Mouse (Mus musculus) heart, postnatal 0 days (tissue): ENCODE measurements around the gene Pik3r6. TPM values are rescaled to one million over a fixed set of nuclear protein-coding genes. Genes with fewer than 3 reads are reported as not detected.
A peak's percentile ranks its signal among the peaks of the same experiment; 100 is the strongest.

Source experiments
- ATAC-seq: fragments of 200-750 bp; cut with Nextera tagmentation; 2 replicates; pipeline ENCODE4 v1.8.0; 2017; ENCODE audit warnings: low read depth, moderate number of reproducible peaks, moderate library complexity; ENCODE audit not compliant: insufficient read depth
- DNase-seq: peaks from one replicate; pipeline ENCODE4 v3.0.0-alpha.2; 2016; ENCODE audit warnings: low spot score
- H3K27ac ChIP-seq: fragments of 300-500 bp; sonication (generic); 2 replicates; pipeline ENCODE4 v1.5.1; 2014; ENCODE audit warnings: low read depth, mild to moderate bottlenecking
- H3K27me3 ChIP-seq: fragments of 300-500 bp; sonication (generic); 2 replicates; pipeline ENCODE4 v1.6.1; 2014; ENCODE audit warnings: low read length, mixed read lengths; ENCODE audit not compliant: control insufficient read depth, insufficient read depth
- H3K36me3 ChIP-seq: fragments of 300-500 bp; sonication (generic); replicated peaks from 2 replicates; pipeline ENCODE4 v1.6.1; 2014; ENCODE audit warnings: low read length, mixed read lengths; ENCODE audit not compliant: control insufficient read depth, insufficient read depth
- H3K4me1 ChIP-seq: fragments of 300-500 bp; sonication (generic); 2 replicates; pipeline ENCODE4 v1.6.1; 2014; ENCODE audit warnings: antibody characterized with exemption; ENCODE audit not compliant: control insufficient read depth, insufficient read depth
- H3K4me2 ChIP-seq: fragments of 300-500 bp; sonication (generic); 2 replicates; pipeline ENCODE4 v1.6.1; 2014; ENCODE audit warnings: low read depth, mild to moderate bottlenecking, low read length, moderate library complexity
- H3K4me3 ChIP-seq: fragments of 300-500 bp; sonication (generic); 2 replicates; pipeline ENCODE4 v1.5.1; 2014; ENCODE audit warnings: low read depth, low read length
- H3K9ac ChIP-seq: fragments of 300-500 bp; sonication (generic); replicated peaks from 2 replicates; pipeline ENCODE4 v1.6.1; 2014; ENCODE audit warnings: low read depth, low read length, mixed read lengths
- H3K9me3 ChIP-seq: fragments of 300-500 bp; sonication (generic); replicated peaks from 2 replicates; pipeline ENCODE4 v1.6.1; 2016; ENCODE audit warnings: low read length; ENCODE audit not compliant: control insufficient read depth
- CTCF ChIP-seq: IDR thresholded peaks from 2 replicates; pipeline ENCODE4 v1.5.1; 2016; ENCODE audit warnings: antibody characterized with exemption, control low read depth, low read depth
- EP300 ChIP-seq: IDR thresholded peaks from 2 replicates; pipeline ENCODE4 v1.6.1; 2016; ENCODE audit warnings: antibody characterized with exemption, low read depth
- WGBS: fragments of 180-500 bp; shearing (Covaris S2); extraction: QIAGEN DNeasy Blood & Tissue Kit; methylation state at CpG from one replicate; pipeline ENCODE4 v1.1.7; 2014; 5-methylcytosine and 5-hydroxymethylcytosine counted together
- polyA plus RNA-seq: library from polyadenylated mRNA; unstranded; fragments of >200 nt; fragmentation: Nextera tagmentation; extraction: Ambion mirVana; gene quantifications from 2 replicates; pipeline ENCODE4 v1.2.1, GENCODE M21; 2015
- total RNA-seq: library from RNA; depleted of rRNA; stranded (reverse); fragments of >200 nt; gene quantifications from 2 replicates; pipeline ENCODE4 v1.2.3, GENCODE M21; 2014; ENCODE audit warnings: low replicate concordance

The Pik3r6 gene
- total and polyA plus RNA-seq, 2 experiments from 2014 or later: 5.0 to 8.8 TPM

- H3K4me3 ChIP-seq: no peak overlapping the region
- no peak overlapping the region for H3K9ac ChIP-seq
- no peak overlapping the region for H3K27ac ChIP-seq
- H3K4me2 ChIP-seq: no peak overlapping the region
- H3K27me3 ChIP-seq: no peaks in the 10 kb centered on the region
- WGBS: 22% methylated on average over 3 of the region's 3 CpGs
- TF ChIP-seq EP300: no peak
- peak; percentile 70 for TF ChIP-seq CTCF
- H3K9me3 ChIP-seq: no peaks in the 10 kb centered on the region
- no peaks in the 10 kb centered on the region for H3K36me3 ChIP-seq
- peak; percentile 70 for ATAC-seq
- no peaks in the 10 kb centered on the region for H3K4me1 ChIP-seq
- DNase-seq: peak; percentile 42
These were observed 83.1 kb downstream of the Pik3r6 start for GRCm38 (mm10) chr11:68585890-68586289.

- ATAC-seq (no peak), DNase-seq (no peak)
- WGBS: 69% methylated on average over 5 of the region's 5 CpGs
- no peak for TF ChIP-seq CTCF
- no peak for TF ChIP-seq EP300
- H3K27me3 ChIP-seq: no peaks in the 10 kb centered on the region
- H3K9ac ChIP-seq: no peak within 1 kb of the TSS
- H3K4me1 ChIP-seq: no peaks in the 10 kb centered on the region
- no peak within 1 kb of the TSS for H3K4me3 ChIP-seq
- H3K9me3 ChIP-seq: no peaks in the 10 kb centered on the region
- H3K27ac ChIP-seq: no peak within 1 kb of the TSS
- no peaks in the 10 kb centered on the region for H3K36me3 ChIP-seq
- no peak within 1 kb of the TSS for H3K4me2 ChIP-seq
These were observed 83.9 kb downstream of the Pik3r6 start, which contains the start of gene Ccdc42 for GRCm38 (mm10) chr11:68586721-68587120. Ccdc42 (plus strand) TSS chr11:68587021.

- Histone ChIP-seq H3K27ac (no peak overlapping the region), H3K9ac (no peak overlapping the region), H3K36me3 (no peaks in the 10 kb centered on the region), H3K4me2 (no peak overlapping the region), H3K4me3 (no peak overlapping the region), H3K9me3 (no peaks in the 10 kb centered on the region), H3K4me1 (peaks cover 8% of the 10 kb centered on the region), H3K27me3 (no peaks in the 10 kb centered on the region)
- ATAC-seq (peak; percentile 75), DNase-seq (peak; percentile 85)
- WGBS: 60% methylated on average over 8 of the region's 8 CpGs
- TF ChIP-seq CTCF: peak; percentile 90
- TF ChIP-seq EP300: no peak
These were observed 86.4 kb downstream of the Pik3r6 start for GRCm38 (mm10) chr11:68589055-68589809.

GRCm38 (mm10) chr11:68591708-68592107 lies 88.9 kb downstream of the Pik3r6 start:
- H3K9me3 ChIP-seq: no peaks in the 10 kb centered on the region
- no peak for ATAC-seq
- H3K36me3 ChIP-seq: no peaks in the 10 kb centered on the region
- H3K4me3 ChIP-seq: no peak overlapping the region
- peaks cover 8% of the 10 kb centered on the region for H3K4me1 ChIP-seq
- H3K27ac ChIP-seq: no peak overlapping the region
- TF ChIP-seq EP300 (no peak), CTCF (no peak)
- H3K9ac ChIP-seq: no peak overlapping the region
- WGBS: 67% methylated on average over 5 of the region's 5 CpGs
- H3K4me2 ChIP-seq: no peak overlapping the region
- H3K27me3 ChIP-seq: no peaks in the 10 kb centered on the region
- DNase-seq: no peak

- H3K4me3 ChIP-seq: no peak overlapping the region
- TF ChIP-seq EP300 (no peak), CTCF (no peak)
- no peaks in the 10 kb centered on the region for H3K9me3 ChIP-seq
- no peak overlapping the region for H3K4me2 ChIP-seq
- H3K9ac ChIP-seq: no peak overlapping the region
- 35% methylated on average over 3 of the region's 3 CpGs for WGBS
- ATAC-seq (peak; percentile 62; the same call in 1 of the 2 replicates), DNase-seq (peak; percentile 10)
- H3K27me3 ChIP-seq: no peaks in the 10 kb centered on the region
- H3K36me3 ChIP-seq: no peaks in the 10 kb centered on the region
- H3K4me1 ChIP-seq: peaks cover 8% of the 10 kb centered on the region
- peak overlapping the region; percentile 8; the same call in 1 of the 2 replicates for H3K27ac ChIP-seq
These were observed 90.4 kb downstream of the Pik3r6 start for GRCm38 (mm10) chr11:68593247-68593646.
